Comparison of ENCODE assay signal across 16 mouse cellular contexts in the genomic region with DNA sequence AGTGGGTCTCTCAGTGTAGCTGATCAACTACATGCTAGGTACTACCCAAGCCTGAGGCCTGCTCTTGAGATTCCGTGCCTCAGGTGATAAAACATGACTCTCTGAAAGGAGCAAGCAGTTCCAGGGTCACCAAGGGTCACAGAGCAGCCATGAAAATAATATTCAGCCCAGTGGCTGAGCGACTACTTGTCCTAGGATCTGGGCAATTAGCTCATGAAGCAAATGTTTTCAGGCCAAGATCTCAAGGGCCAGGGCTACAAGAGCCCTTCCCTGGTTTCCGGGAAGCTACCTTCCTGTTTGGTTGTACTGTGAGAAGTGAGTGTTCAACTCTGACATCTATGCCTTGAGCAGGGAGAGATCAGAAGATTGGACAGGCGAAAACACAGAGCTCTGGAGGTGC.
DNase-seq lines count a peak whose midpoint lies in the region; ATAC-seq lines count a peak whose summit lies in the region.
"Had no signal": no experiment of that assay in that cellular context is flagged by ENCODE, and none has a peak within 500 bp of the region (broad histone marks: within the 10 kb centered on the region; RNA-seq: fewer than 3 reads in every experiment).

No protein-coding gene starts in this region.

- peaks cover 3% of the 10 kb centered on the region; the same call in 1 of the 2 replicates for H3K27me3 ChIP-seq in heart, embryonic 16.5 days (ENCODE audit: control insufficient read depth, insufficient read depth, low read length)
- H3K27me3 ChIP-seq in kidney, embryonic 15.5 days, result peaks cover 90% of the 10 kb centered on the region
- H3K27me3 ChIP-seq: liver, embryonic 13.5 days had no signal

- peak overlapping the region; percentile 14; the same call in 1 of the 2 replicates for H3K9ac ChIP-seq in heart, embryonic 16.5 days (ENCODE audit: low read length)
- no peak overlapping the region for H3K9ac ChIP-seq in kidney, embryonic 15.5 days
- H3K9ac ChIP-seq: liver, embryonic 13.5 days; midbrain, embryonic 13.5 days; neural tube, embryonic 15.5 days had no signal

- no peak overlapping the region for H3K4me3 ChIP-seq in heart, embryonic 16.5 days (ENCODE audit: low read length)
- H3K4me3 ChIP-seq in kidney, embryonic 15.5 days (replicated peaks), result no peak overlapping the region
- H3K4me3 ChIP-seq: embryonic facial prominence, embryonic 13.5 days; liver, embryonic 13.5 days; midbrain, embryonic 13.5 days; myocyte; neural tube, embryonic 15.5 days had no signal

- no peak for ATAC-seq in heart, embryonic 16.5 days (replicated peaks; ENCODE audit: extremely low read depth, insufficient read depth, low FRiP score)
- ATAC-seq in kidney, embryonic 15.5 days (replicated peaks; ENCODE audit: low FRiP score), result no peak

- peaks cover 36% of the 10 kb centered on the region for H3K4me1 ChIP-seq in heart, embryonic 16.5 days (ENCODE audit: control insufficient read depth, insufficient read depth, low read length)
- peaks cover 37% of the 10 kb centered on the region; the same call in 1 of the 2 replicates for H3K4me1 ChIP-seq in kidney, embryonic 15.5 days
- H3K4me1 ChIP-seq: liver, embryonic 13.5 days; midbrain, embryonic 13.5 days had no signal

- H3K9me3 ChIP-seq in heart, embryonic 16.5 days (replicated peaks; ENCODE audit: control insufficient read depth, low read length), result no peaks in the 10 kb centered on the region
- H3K9me3 ChIP-seq in kidney, embryonic 15.5 days (replicated peaks), result no peaks in the 10 kb centered on the region
- H3K9me3 ChIP-seq: embryonic facial prominence, embryonic 13.5 days; liver, embryonic 13.5 days; midbrain, embryonic 13.5 days; neural tube, embryonic 15.5 days had no signal

- DNase-seq in heart, adult 9 months (ENCODE audit: low spot score in 2 of 2), result no peak
- DNase-seq in kidney, adult 8-10 months, result peak; percentile 25 to 49
- DNase-seq in kidney, postnatal 10 days, result no peak
- DNase-seq in lung, postnatal 25 days (ENCODE audit: low spot score), result peak; percentile 29
- DNase-seq in adrenal gland, postnatal 25 days, result no peak
- DNase-seq in right cerebral cortex, postnatal 4 days, result no peak
- DNase-seq: B cell, adult 2 months; cerebellum, adult 9-10 months; liver, embryonic 13.5 days had no signal

- H3K36me3 ChIP-seq in heart, embryonic 16.5 days (ENCODE audit: control insufficient read depth, insufficient read depth), result no peaks in the 10 kb centered on the region
- H3K36me3 ChIP-seq in kidney, embryonic 15.5 days, result no peaks in the 10 kb centered on the region
- H3K36me3 ChIP-seq: embryonic facial prominence, embryonic 13.5 days; liver, embryonic 13.5 days; midbrain, embryonic 13.5 days; neural tube, embryonic 15.5 days had no signal

- no peak overlapping the region; the same call in 1 of the 2 replicates for H3K27ac ChIP-seq in heart, embryonic 16.5 days (ENCODE audit: low read length)
- peak overlapping the region; percentile 37; the same call in 1 of the 2 replicates for H3K27ac ChIP-seq in kidney, embryonic 15.5 days
- H3K27ac ChIP-seq: embryonic facial prominence, embryonic 13.5 days; liver, embryonic 13.5 days; midbrain, embryonic 13.5 days; neural tube, embryonic 15.5 days; stomach, postnatal 0 days had no signal

- WGBS in heart, embryonic 16.5 days, result 72% methylated on average over 4 of the region's 4 CpGs
- 61% methylated on average over 4 of the region's 4 CpGs for WGBS in kidney, embryonic 15.5 days

- H3K4me2 ChIP-seq in heart, embryonic 16.5 days (ENCODE audit: low read depth, low read length), result no peak overlapping the region
- no peak overlapping the region for H3K4me2 ChIP-seq in kidney, embryonic 15.5 days
- H3K4me2 ChIP-seq: embryonic facial prominence, embryonic 13.5 days; liver, embryonic 13.5 days; midbrain, embryonic 13.5 days; neural tube, embryonic 15.5 days had no signal

Comparison
In these comparisons a context has a peak if more than half of its experiments do, and no peak if none do; other contexts are left out.
1. DNase-seq: peak in kidney, adult 8-10 months (2 of 2) and lung, postnatal 25 days (single experiment); none in heart, adult 9 months (0 of 2), kidney, postnatal 10 days (single experiment), adrenal gland, postnatal 25 days (single experiment) and right cerebral cortex, postnatal 4 days (single experiment).